Mouse (Mus musculus) midbrain, embryonic 15.5 days (tissue): Measurements from ENCODE around the gene Usp30. TPM values are rescaled to one million over a fixed set of nuclear protein-coding genes. Genes with fewer than 3 reads are reported as not detected.

Experiments
- ATAC-seq: fragments of 200-750 bp; cut with Nextera tagmentation; replicated peaks from 2 replicates; pipeline ENCODE4 v1.8.0; 2017; ENCODE audit warnings: moderate TSS enrichment
- H3K27ac ChIP-seq: fragments of 300-500 bp; sonication (generic); 2 replicates; pipeline ENCODE4 v1.5.1; 2015; ENCODE audit warnings: mild to moderate bottlenecking, inconsistent platforms
- H3K27me3 ChIP-seq: fragments of 300-500 bp; sonication (generic); replicated peaks from 2 replicates; pipeline ENCODE4 v1.6.1; 2015; ENCODE audit warnings: inconsistent platforms
- H3K36me3 ChIP-seq: fragments of 300-500 bp; sonication (generic); replicated peaks from 2 replicates; pipeline ENCODE4 v1.6.1; 2015; ENCODE audit warnings: inconsistent platforms
- H3K4me1 ChIP-seq: fragments of 300-500 bp; sonication (generic); 2 replicates; pipeline ENCODE4 v1.6.1; 2015; ENCODE audit warnings: inconsistent platforms
- H3K4me2 ChIP-seq: fragments of 300-500 bp; sonication (generic); 2 replicates; pipeline ENCODE4 v1.6.1; 2015; ENCODE audit warnings: inconsistent platforms, mild to moderate bottlenecking, moderate library complexity
- H3K4me3 ChIP-seq: fragments of 300-500 bp; sonication (generic); 2 replicates; pipeline ENCODE4 v1.5.1; 2015; ENCODE audit warnings: mild to moderate bottlenecking, inconsistent platforms
- H3K9ac ChIP-seq: fragments of 300-500 bp; sonication (generic); 2 replicates; pipeline ENCODE4 v1.6.1; 2015; ENCODE audit warnings: mild to moderate bottlenecking, inconsistent platforms
- H3K9me3 ChIP-seq: fragments of 300-500 bp; sonication (generic); 2 replicates; pipeline ENCODE4 v1.6.1; 2016; ENCODE audit warnings: inconsistent platforms
- WGBS: fragments of 180-500 bp; shearing (Covaris S2); methylation state at CpG from one replicate; pipeline ENCODE4 v1.1.7; 2015; ENCODE audit warnings: mixed read lengths; 5-methylcytosine and 5-hydroxymethylcytosine counted together
- polyA plus RNA-seq: library from polyadenylated mRNA; unstranded; fragments of >200 nt; fragmentation: Nextera tagmentation; extraction: Ambion mirVana; gene quantifications from 2 replicates; pipeline ENCODE4 v1.2.1, GENCODE M21; 2015

Gene Usp30
- polyA plus RNA-seq, 1 experiment from 2014 or later = 20.7 TPM

- H3K9ac ChIP-seq = peak overlapping the region; percentile 39
- no peaks in the 10 kb centered on the region for H3K27me3 ChIP-seq
- peaks cover 28% of the 10 kb centered on the region for H3K4me1 ChIP-seq
- peak overlapping the region; percentile 83 for H3K4me3 ChIP-seq
- H3K36me3 ChIP-seq = no peaks in the 10 kb centered on the region
- peak overlapping the region; percentile 48 for H3K27ac ChIP-seq
- under 1% methylated on average over 15 of the region's 15 CpGs for WGBS
- no peak for ATAC-seq
- H3K4me2 ChIP-seq = peak overlapping the region; percentile 97
- no peaks in the 10 kb centered on the region for H3K9me3 ChIP-seq
These were observed 66.2 kb downstream of the Usp30 start for GRCm38 (mm10) chr5:114131521-114131840.

- no peaks in the 10 kb centered on the region for H3K27me3 ChIP-seq
- WGBS = 89% methylated on average over 6 of the region's 6 CpGs
- no peak overlapping the region for H3K4me2 ChIP-seq
- H3K4me1 ChIP-seq = peaks cover 22% of the 10 kb centered on the region
- H3K27ac ChIP-seq = no peak overlapping the region
- H3K36me3 ChIP-seq = no peaks in the 10 kb centered on the region
- H3K9me3 ChIP-seq = no peaks in the 10 kb centered on the region
- no peak overlapping the region for H3K9ac ChIP-seq
- no peak overlapping the region for H3K4me3 ChIP-seq
- ATAC-seq = no peak
These were observed 67.6 kb downstream of the Usp30 start for GRCm38 (mm10) chr5:114132841-114133240.

GRCm38 (mm10) chr5:114134091-114134534 is 68.9 kb downstream of the Usp30 start:
- Histone ChIP-seq H3K9me3 (no peaks in the 10 kb centered on the region), H3K36me3 (no peaks in the 10 kb centered on the region), H3K27ac (no peak overlapping the region), H3K4me3 (no peak overlapping the region), H3K4me2 (no peak overlapping the region), H3K27me3 (no peaks in the 10 kb centered on the region), H3K9ac (no peak overlapping the region), H3K4me1 (peaks cover 31% of the 10 kb centered on the region)
- WGBS = 67% methylated on average over 6 of the region's 6 CpGs
- ATAC-seq = no peak

GRCm38 (mm10) chr5:114135516-114135915 is 70.3 kb downstream of the Usp30 start:
- H3K4me2 ChIP-seq = no peak overlapping the region
- ATAC-seq = no peak
- no peaks in the 10 kb centered on the region for H3K9me3 ChIP-seq
- H3K27me3 ChIP-seq = no peaks in the 10 kb centered on the region
- H3K9ac ChIP-seq = no peak overlapping the region
- H3K4me3 ChIP-seq = no peak overlapping the region
- 87% methylated on average over 10 of the region's 10 CpGs for WGBS
- H3K36me3 ChIP-seq = no peaks in the 10 kb centered on the region
- no peak overlapping the region for H3K27ac ChIP-seq
- peaks cover 34% of the 10 kb centered on the region for H3K4me1 ChIP-seq

- no peak for ATAC-seq
- Histone ChIP-seq H3K4me2 (no peak overlapping the region), H3K27me3 (no peaks in the 10 kb centered on the region), H3K4me3 (no peak overlapping the region), H3K4me1 (peaks cover 23% of the 10 kb centered on the region), H3K9ac (no peak overlapping the region), H3K36me3 (no peaks in the 10 kb centered on the region), H3K9me3 (no peaks in the 10 kb centered on the region), H3K27ac (0 out of 2 replicates have a peak overlapping the region, but pooled peaks have one; percentile 72)
- WGBS = 87% methylated on average over 15 of the region's 15 CpGs
These were observed 72.4 kb downstream of the Usp30 start for GRCm38 (mm10) chr5:114137481-114138276.

- H3K36me3 ChIP-seq = no peaks in the 10 kb centered on the region
- peak; percentile 51; the same call in 1 of the 2 replicates for ATAC-seq
- no peaks in the 10 kb centered on the region for H3K27me3 ChIP-seq
- H3K9me3 ChIP-seq = no peaks in the 10 kb centered on the region
- H3K27ac ChIP-seq = peak overlapping the region; percentile 72
- H3K4me3 ChIP-seq = no peak overlapping the region
- 65% methylated on average over 21 of the region's 21 CpGs for WGBS
- H3K4me1 ChIP-seq = peaks cover 23% of the 10 kb centered on the region
- H3K4me2 ChIP-seq = no peak overlapping the region
- no peak overlapping the region for H3K9ac ChIP-seq
These were observed 73.3 kb downstream of the Usp30 start for GRCm38 (mm10) chr5:114138277-114139164.

GRCm38 (mm10) chr5:114139175-114139574 is 73.9 kb downstream of the Usp30 start:
- peak; percentile 82 for ATAC-seq
- Histone ChIP-seq H3K9ac (no peak overlapping the region), H3K27ac (peak overlapping the region; percentile 72), H3K27me3 (no peaks in the 10 kb centered on the region), H3K9me3 (no peaks in the 10 kb centered on the region), H3K4me3 (no peak overlapping the region), H3K4me2 (no peak overlapping the region), H3K4me1 (peaks cover 23% of the 10 kb centered on the region), H3K36me3 (no peaks in the 10 kb centered on the region)
- 19% methylated on average over 9 of the region's 9 CpGs for WGBS

GRCm38 (mm10) chr5:114146028-114146888 is 81.0 kb downstream of the Usp30 start, which contains the start of gene Acacb:
Acacb (plus strand) TSS chr5:114146535.
- Histone ChIP-seq H3K27ac (no peak within 1 kb of the TSS), H3K4me1 (peaks cover 6% of the 10 kb centered on the region; the same call in 1 of the 2 replicates), H3K4me2 (no peak within 1 kb of the TSS), H3K9ac (no peak within 1 kb of the TSS), H3K9me3 (peaks cover 5% of the 10 kb centered on the region; the same call in 1 of the 2 replicates), H3K27me3 (no peaks in the 10 kb centered on the region), H3K36me3 (no peaks in the 10 kb centered on the region), H3K4me3 (no peak within 1 kb of the TSS)
- 54% methylated on average over 19 of the region's 19 CpGs for WGBS
- ATAC-seq = no peak

- ATAC-seq = no peak
- Histone ChIP-seq H3K4me3 (no peak overlapping the region), H3K27me3 (no peaks in the 10 kb centered on the region), H3K4me2 (no peak overlapping the region), H3K9me3 (peaks cover 5% of the 10 kb centered on the region; the same call in 1 of the 2 replicates), H3K27ac (no peak overlapping the region), H3K36me3 (no peaks in the 10 kb centered on the region), H3K4me1 (peaks cover 6% of the 10 kb centered on the region; the same call in 1 of the 2 replicates), H3K9ac (no peak overlapping the region)
- WGBS = 83% methylated on average over 14 of the region's 14 CpGs
These were observed 82.0 kb downstream of the Usp30 start for GRCm38 (mm10) chr5:114147043-114147972.

- no peaks in the 10 kb centered on the region for H3K36me3 ChIP-seq
- H3K4me2 ChIP-seq = no peak overlapping the region
- H3K27ac ChIP-seq = no peak overlapping the region
- 83% methylated on average over 12 of the region's 12 CpGs for WGBS
- no peak overlapping the region for H3K9ac ChIP-seq
- H3K4me3 ChIP-seq = no peak overlapping the region
- no peaks in the 10 kb centered on the region for H3K4me1 ChIP-seq
- no peaks in the 10 kb centered on the region for H3K27me3 ChIP-seq
- no peak for ATAC-seq
- peaks cover 5% of the 10 kb centered on the region; the same call in 1 of the 2 replicates for H3K9me3 ChIP-seq
These were observed 87.3 kb downstream of the Usp30 start for GRCm38 (mm10) chr5:114152359-114153092.
